34 mouse cellular contexts compared by ENCODE assay signal in genomic region chrX:8135886-8136285, GRCm38 (mm10). TPM values are rescaled to one million over a fixed set of nuclear protein-coding genes. Genes with fewer than 3 reads are reported as not detected.
DNase-seq lines count a peak whose midpoint lies in the region; ATAC-seq and TF ChIP-seq lines count a peak whose summit lies in the region.
"Had no signal": no experiment of that assay in that cellular context is flagged by ENCODE, and none has a peak within 500 bp of the region (broad histone marks: within the 10 kb centered on the region; RNA-seq: fewer than 3 reads in every experiment).

No protein-coding gene starts in this region.

- no peak overlapping the region for H3K27ac ChIP-seq in lung, embryonic 14.5 days (ENCODE audit: low read depth)
- H3K27ac ChIP-seq in lung, postnatal 0 days (ENCODE audit: low read length), result no peak overlapping the region
- H3K27ac ChIP-seq in bone marrow macrophage, adult 2 months (ENCODE audit: insufficient read depth, low read depth, low read length), result 0 out of 2 replicates have a peak overlapping the region, but pooled peaks have one; percentile 2
- H3K27ac ChIP-seq: embryonic facial prominence, embryonic 12.5 days; gastrocnemius, adult 2 months; heart, embryonic 10.5 days; heart, embryonic 15.5 days; limb, embryonic 10.5 days; limb, embryonic 15.5 days; liver, embryonic 15.5 days; macrophage; midbrain, embryonic 13.5 days; stomach, postnatal 0 days had no signal

- H3K9ac ChIP-seq in lung, embryonic 14.5 days, result no peak overlapping the region
- H3K9ac ChIP-seq in lung, postnatal 0 days (replicated peaks; ENCODE audit: low read depth), result no peak overlapping the region
- H3K9ac ChIP-seq: embryonic facial prominence, embryonic 12.5 days; heart, embryonic 15.5 days; limb, embryonic 15.5 days; liver, embryonic 15.5 days; midbrain, embryonic 13.5 days had no signal

- no peak for TF ChIP-seq CTCF in lung, embryonic 14.5 days (IDR thresholded peaks at IDR 0.05; ENCODE audit: low read depth)
- TF ChIP-seq CTCF in lung, postnatal 0 days (IDR thresholded peaks at IDR 0.05), result no peak
- no peak for TF ChIP-seq CTCF in bone marrow macrophage, adult 2 months (IDR thresholded peaks at IDR 0.05; ENCODE audit: low read depth, low read length)

- no peaks in the 10 kb centered on the region for H3K9me3 ChIP-seq in lung, embryonic 14.5 days (ENCODE audit: low read depth, low read length)
- H3K9me3 ChIP-seq in lung, postnatal 0 days (ENCODE audit: low read length), result no peaks in the 10 kb centered on the region
- H3K9me3 ChIP-seq: embryonic facial prominence, embryonic 12.5 days; heart, embryonic 10.5 days; heart, embryonic 15.5 days; limb, embryonic 10.5 days; limb, embryonic 15.5 days; liver, embryonic 15.5 days; midbrain, embryonic 13.5 days had no signal

- H3K4me1 ChIP-seq in lung, embryonic 14.5 days (ENCODE audit: insufficient read depth), result no peaks in the 10 kb centered on the region
- H3K4me1 ChIP-seq in lung, postnatal 0 days (ENCODE audit: insufficient read depth, low read depth, low read length), result no peaks in the 10 kb centered on the region
- H3K4me1 ChIP-seq in bone marrow macrophage, adult 2 months (ENCODE audit: control insufficient read depth, insufficient read depth, low read length), result peaks cover 7% of the 10 kb centered on the region
- H3K4me1 ChIP-seq: embryonic facial prominence, embryonic 12.5 days; heart, embryonic 10.5 days; limb, embryonic 15.5 days had no signal

- no peak for TF ChIP-seq EP300 in lung, postnatal 0 days (IDR thresholded peaks at IDR 0.05)

- peaks cover 32% of the 10 kb centered on the region for H3K36me3 ChIP-seq in lung, embryonic 14.5 days (ENCODE audit: insufficient read depth)
- H3K36me3 ChIP-seq in lung, postnatal 0 days (ENCODE audit: insufficient read depth, low read length), result no peaks in the 10 kb centered on the region
- no peaks in the 10 kb centered on the region; the same call in 1 of the 2 replicates for H3K36me3 ChIP-seq in splenic B cell, adult 2 months (ENCODE audit: control insufficient read depth, insufficient read depth, low read length, poor library complexity, severe bottlenecking)

- WGBS in lung, embryonic 14.5 days, result 46% methylated on average over 2 of the region's 2 CpGs
- WGBS in lung, postnatal 0 days, result 23% methylated on average over 2 of the region's 2 CpGs

- no peak for TF ChIP-seq POLR2A in bone marrow macrophage, adult 2 months (IDR thresholded peaks at IDR 0.05; ENCODE audit: borderline replicate concordance, low read depth, low read length)

- no peak for ATAC-seq in CD4-positive, CD25-positive, alpha-beta regulatory T cell, adult 4 months
- ATAC-seq in lung, embryonic 14.5 days (ENCODE audit: insufficient read depth), result no peak
- no peak for ATAC-seq in lung, postnatal 0 days
- ATAC-seq: forebrain, embryonic 16.5 days; hindbrain, embryonic 16.5 days; midbrain, embryonic 13.5 days; Patski had no signal

- H3K27me3 ChIP-seq in lung, embryonic 14.5 days (ENCODE audit: insufficient read depth, low read length), result no peaks in the 10 kb centered on the region
- H3K27me3 ChIP-seq in lung, postnatal 0 days (replicated peaks; ENCODE audit: insufficient read depth, low read length), result no peaks in the 10 kb centered on the region
- H3K27me3 ChIP-seq in splenic B cell, adult 2 months (ENCODE audit: control insufficient read depth, insufficient read depth, low read length, poor library complexity, severe bottlenecking), result no peaks in the 10 kb centered on the region
- H3K27me3 ChIP-seq: CH12.LX; embryonic facial prominence, embryonic 12.5 days; heart, embryonic 15.5 days; limb, embryonic 15.5 days; liver, embryonic 15.5 days; midbrain, embryonic 13.5 days had no signal

- H3K4me3 ChIP-seq in lung, embryonic 14.5 days (ENCODE audit: low read depth, low read length), result no peak overlapping the region
- no peak overlapping the region for H3K4me3 ChIP-seq in lung, postnatal 0 days (ENCODE audit: low read depth, low read length)
- H3K4me3 ChIP-seq in bone marrow macrophage, adult 2 months (ENCODE audit: insufficient read depth, low read length), result no peak overlapping the region
- H3K4me3 ChIP-seq: embryonic facial prominence, embryonic 12.5 days; erythroblast, embryonic 14.5 days; gastrocnemius, adult 2 months; heart, embryonic 10.5 days; heart, embryonic 15.5 days; limb, embryonic 10.5 days; limb, embryonic 15.5 days; liver, embryonic 15.5 days; midbrain, embryonic 13.5 days had no signal

- no peak overlapping the region for H3K4me2 ChIP-seq in lung, embryonic 14.5 days
- no peak overlapping the region for H3K4me2 ChIP-seq in lung, postnatal 0 days (replicated peaks; ENCODE audit: low read depth, low read length)
- H3K4me2 ChIP-seq: embryonic facial prominence, embryonic 12.5 days; heart, embryonic 15.5 days; limb, embryonic 15.5 days; liver, embryonic 15.5 days; midbrain, embryonic 13.5 days had no signal

- peak; percentile 26 for DNase-seq in CD4-positive, CD25-positive, alpha-beta regulatory T cell, adult 2 months (ENCODE audit: low read depth, low spot score)
- peak; percentile 51 for DNase-seq in lung, embryonic 14.5 days
- no peak for DNase-seq in lung, postnatal 0 days (ENCODE audit: low spot score)
- peak; percentile 72 for DNase-seq in splenic B cell, adult 2 months (ENCODE audit: low read depth, low spot score)
- DNase-seq in adrenal gland, postnatal 14 days, result no peak
- DNase-seq in spleen, adult 12 weeks (ENCODE audit: low spot score), result no peak
- DNase-seq: adrenal gland, postnatal 25 days; cerebellum, adult 2 months; cerebellum, postnatal 14 days; gastrocnemius, adult 2 months; kidney, adult 18-20 months; kidney, postnatal 10 days; layer of hippocampus, adult 9-11 months; retina, postnatal 1 day; right cerebral cortex, postnatal 25 days; spleen, adult 18-20 months; thymus, adult 18-20 months; thymus, postnatal 25 days had no signal

RNA-seq across cellular contexts. Expression of gene Wdr13, which starts 3.2 kb away (rescaled TPM):
- polyA plus RNA-seq in CD4-positive, CD25-positive, alpha-beta regulatory T cell, adult 4 months (2017; shearing (Covaris generic)), result 10 to 100 TPM; 19.1 to 33.8 TPM
- 20.8 and 21.8 TPM in 2 replicates for polyA plus RNA-seq in lung, embryonic 14.5 days (2014; fragmentation: Nextera tagmentation; extraction: Ambion mirVana)
- 18.4 and 18.9 TPM in 2 replicates for polyA plus RNA-seq in lung, postnatal 0 days (2015; fragmentation: Nextera tagmentation; extraction: Ambion mirVana)
- 59.1 and 61.3 TPM in 2 replicates for polyA plus RNA-seq in bone marrow macrophage, adult 2 months (2012; ENCODE audit: insufficient read depth, insufficient read length, missing spikeins)
- total RNA-seq in adrenal gland, postnatal 14 days (2021), result 51.0 and 54.3 TPM in 2 replicates

RNA-seq across cellular contexts. Expression of gene Rbm3, which starts 9.8 kb away (rescaled TPM):
- polyA plus RNA-seq in CD4-positive, CD25-positive, alpha-beta regulatory T cell, adult 4 months (2017; shearing (Covaris generic)), result 100 to 1,000 TPM; 519 to 666 TPM
- 589 and 659 TPM in 2 replicates for polyA plus RNA-seq in lung, embryonic 14.5 days (2014; fragmentation: Nextera tagmentation; extraction: Ambion mirVana)
- 373 and 463 TPM in 2 replicates for polyA plus RNA-seq in lung, postnatal 0 days (2015; fragmentation: Nextera tagmentation; extraction: Ambion mirVana)
- polyA plus RNA-seq in bone marrow macrophage, adult 2 months (2012; ENCODE audit: insufficient read depth, insufficient read length, missing spikeins), result 290 and 322 TPM in 2 replicates
- 192 and 276 TPM in 2 replicates for total RNA-seq in adrenal gland, postnatal 14 days (2021)

RNA-seq across cellular contexts. Expression of gene Tbc1d25, which starts 40.1 kb away (rescaled TPM):
- 1 to 10 TPM; 3.2 to 4.2 TPM for polyA plus RNA-seq in CD4-positive, CD25-positive, alpha-beta regulatory T cell, adult 4 months (2017; shearing (Covaris generic))
- polyA plus RNA-seq in lung, embryonic 14.5 days (2014; fragmentation: Nextera tagmentation; extraction: Ambion mirVana), result 12.4 and 12.6 TPM in 2 replicates
- polyA plus RNA-seq in lung, postnatal 0 days (2015; fragmentation: Nextera tagmentation; extraction: Ambion mirVana), result 7.8 and 9.1 TPM in 2 replicates
- 5.9 and 6.4 TPM in 2 replicates for polyA plus RNA-seq in bone marrow macrophage, adult 2 months (2012; ENCODE audit: insufficient read depth, insufficient read length, missing spikeins)
- total RNA-seq in adrenal gland, postnatal 14 days (2021), result 8.0 and 11.0 TPM in 2 replicates

RNA-seq across cellular contexts. Expression of gene Was, which starts 45.6 kb away (rescaled TPM):
- 10 to 100 TPM; 13.9 to 22.0 TPM for polyA plus RNA-seq in CD4-positive, CD25-positive, alpha-beta regulatory T cell, adult 4 months (2017; shearing (Covaris generic))
- polyA plus RNA-seq in lung, embryonic 14.5 days (2014; fragmentation: Nextera tagmentation; extraction: Ambion mirVana), result 0.43 and 0.60 TPM in 2 replicates
- 0.90 and 1.2 TPM in 2 replicates for polyA plus RNA-seq in lung, postnatal 0 days (2015; fragmentation: Nextera tagmentation; extraction: Ambion mirVana)
- polyA plus RNA-seq in bone marrow macrophage, adult 2 months (2012; ENCODE audit: insufficient read depth, insufficient read length, missing spikeins), result 82.7 and 86.3 TPM in 2 replicates
- 1.9 and 6.8 TPM in 2 replicates for total RNA-seq in adrenal gland, postnatal 14 days (2021)
- polyA plus RNA-seq: forebrain, embryonic 16.5 days had no signal

RNA-seq across cellular contexts. Expression of gene Ebp, which starts 57.4 kb away (rescaled TPM):
- 100 to 1,000 TPM; 131 to 160 TPM for polyA plus RNA-seq in CD4-positive, CD25-positive, alpha-beta regulatory T cell, adult 4 months (2017; shearing (Covaris generic))
- polyA plus RNA-seq in lung, embryonic 14.5 days (2014; fragmentation: Nextera tagmentation; extraction: Ambion mirVana), result 29.5 and 30.5 TPM in 2 replicates
- 51.0 and 58.1 TPM in 2 replicates for polyA plus RNA-seq in lung, postnatal 0 days (2015; fragmentation: Nextera tagmentation; extraction: Ambion mirVana)
- 70.9 and 95.1 TPM in 2 replicates for polyA plus RNA-seq in bone marrow macrophage, adult 2 months (2012; ENCODE audit: insufficient read depth, insufficient read length, missing spikeins)
- 46.2 and 62.0 TPM in 2 replicates for total RNA-seq in adrenal gland, postnatal 14 days (2021)

Comparison
In these comparisons a context has a peak if more than half of its experiments do, and no peak if none do; other contexts are left out.
1. DNase-seq: peak in CD4-positive, CD25-positive, alpha-beta regulatory T cell, adult 2 months (single experiment), lung, embryonic 14.5 days (single experiment) and splenic B cell, adult 2 months (single experiment); none in lung, postnatal 0 days (single experiment), adrenal gland, postnatal 14 days (single experiment) and spleen, adult 12 weeks (single experiment).